Mouse (Mus musculus): ENCODE data around the gene Itgad. TPM values are rescaled to one million over a fixed set of nuclear protein-coding genes. Genes with fewer than 3 reads are reported as not detected.

The Itgad gene
- polyA plus RNA-seq, 1 experiment from 2014 or later, result not detected

DNA sequence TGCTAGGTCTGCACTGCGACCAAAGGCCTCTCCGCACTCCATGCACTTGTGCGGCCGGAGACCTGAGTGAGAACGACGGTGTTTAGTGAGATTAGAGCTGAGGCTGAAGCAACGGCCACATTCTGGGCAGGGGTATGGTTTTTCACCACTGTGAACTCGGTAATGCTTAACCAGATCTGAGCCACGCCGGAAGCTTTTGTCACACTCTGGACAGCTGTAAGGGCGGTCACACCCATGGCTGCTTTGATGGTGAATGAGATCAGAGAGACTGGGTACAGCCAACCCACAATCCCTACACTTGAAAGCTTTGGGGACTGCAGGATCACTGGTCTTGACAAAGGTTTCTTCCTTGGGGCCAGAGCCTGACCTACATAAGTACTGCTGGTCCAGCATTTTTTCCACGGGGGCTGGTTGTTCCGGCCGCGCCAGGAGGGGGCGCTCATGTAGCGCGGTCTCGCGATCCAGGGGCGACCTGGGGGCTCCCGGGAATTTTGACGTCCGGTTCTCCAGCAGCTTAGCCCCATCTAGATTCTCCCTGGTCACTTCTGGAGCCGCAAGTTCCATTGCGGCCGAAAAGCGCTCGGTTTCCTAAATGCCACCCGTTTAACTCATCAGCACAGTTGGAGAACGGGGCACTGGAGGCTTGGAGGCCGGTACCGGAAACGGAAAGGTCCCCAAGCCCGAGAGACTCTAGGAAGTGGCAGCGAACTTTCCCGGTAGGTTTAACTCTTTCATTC, 82.8 kb downstream of the Itgad start, which contains the start of gene Armc5:
Armc5 (plus strand) TSS at position 487 of the 737 bp plus-strand sequence.
- Histone ChIP-seq H3K4me2 (replicated peaks) (peak within 1 kb of the TSS; percentile 73), H3K27ac (peak within 1 kb of the TSS; percentile 96), H3K4me3 (peak within 1 kb of the TSS; percentile 67), H3K36me3 (peaks cover 24% of the 10 kb centered on the region), H3K4me1 (peaks cover 16% of the 10 kb centered on the region), H3K27me3 (no peaks in the 10 kb centered on the region), H3K9me3 (no peaks in the 10 kb centered on the region), H3K9ac (peak within 1 kb of the TSS; percentile 67)
- ATAC-seq (ENCODE audit: insufficient number of reproducible peaks, insufficient read depth, low FRiP score, low TSS enrichment), result no peak
- 27% methylated on average over 37 of the region's 37 CpGs for WGBS

DNA sequence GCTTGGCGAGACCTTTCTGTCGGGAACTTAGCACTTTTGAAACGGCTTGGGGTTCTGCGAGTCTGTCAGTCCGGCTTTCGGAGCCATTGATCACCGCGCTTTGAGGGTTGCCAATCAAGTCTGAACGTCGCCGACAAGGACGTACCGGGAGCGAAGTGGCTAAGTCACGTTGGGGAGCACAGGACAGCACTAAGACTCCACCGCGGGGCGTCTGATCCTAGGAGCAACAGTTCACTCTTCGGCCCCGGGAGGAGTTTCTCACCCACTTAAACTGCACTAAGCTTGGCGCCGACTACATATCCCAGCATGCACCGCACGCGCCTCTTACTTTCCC, 83.4 kb downstream of the Itgad start:
- peak overlapping the region; percentile 96 for H3K27ac ChIP-seq
- H3K4me3 ChIP-seq, result peak overlapping the region; percentile 67
- peak overlapping the region; percentile 73 for H3K4me2 ChIP-seq (replicated peaks)
- no peaks in the 10 kb centered on the region for H3K9me3 ChIP-seq
- ATAC-seq (ENCODE audit: insufficient number of reproducible peaks, insufficient read depth, low FRiP score, low TSS enrichment), result no peak; the same call in 1 of the 2 replicates
- peaks cover 16% of the 10 kb centered on the region for H3K4me1 ChIP-seq
- peaks cover 29% of the 10 kb centered on the region for H3K36me3 ChIP-seq
- WGBS, result under 1% methylated on average over 25 of the region's 25 CpGs
- peak overlapping the region; percentile 67 for H3K9ac ChIP-seq
- no peaks in the 10 kb centered on the region for H3K27me3 ChIP-seq

DNA sequence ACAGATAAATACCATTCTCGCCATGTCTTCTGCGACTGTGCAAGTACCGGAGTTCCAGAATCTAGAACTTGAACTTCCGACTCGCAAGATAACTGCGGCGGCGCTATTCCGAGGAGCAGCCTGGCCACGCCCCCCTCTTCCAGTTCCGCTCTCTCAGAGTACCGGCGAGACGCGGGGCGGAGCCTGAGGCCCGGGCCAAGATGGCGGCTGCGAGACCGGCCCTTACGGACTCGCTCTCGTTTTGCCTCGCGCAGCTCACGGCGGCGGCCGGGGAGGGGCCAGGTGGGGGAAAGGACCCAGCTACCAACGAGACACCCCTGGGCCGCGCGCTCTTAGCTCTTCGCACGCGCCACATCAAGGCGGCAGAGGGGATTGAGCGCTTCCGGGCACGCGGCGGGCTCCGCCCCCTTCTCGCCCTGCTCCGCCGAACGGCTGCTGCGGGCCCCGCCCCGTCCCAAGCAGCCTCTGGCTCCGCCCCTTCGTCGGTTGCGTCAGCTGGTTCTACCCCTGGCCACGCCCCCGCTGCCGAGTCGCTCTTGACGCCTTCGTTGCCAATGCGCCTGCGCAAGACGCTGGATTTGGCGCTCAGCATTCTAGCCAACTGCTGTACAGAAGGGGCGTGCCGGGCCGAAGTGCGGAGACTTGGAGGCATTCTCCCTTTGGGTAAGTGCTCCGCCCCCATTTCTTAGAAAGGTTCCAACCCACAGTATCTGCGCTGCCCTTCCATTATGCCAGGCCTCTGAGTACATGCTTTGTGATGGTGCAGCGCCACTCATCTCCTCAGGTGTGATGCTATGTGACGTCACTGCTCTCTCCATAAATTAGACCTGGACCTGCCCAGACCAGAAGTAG, 84.0 kb downstream of the Itgad start, which contains the start of gene 9130023H24Rik:
9130023H24Rik (minus strand) TSS at position 105 of the 852 bp plus-strand sequence.
- peak within 1 kb of the TSS; percentile 67 for H3K4me3 ChIP-seq
- H3K4me2 ChIP-seq (replicated peaks), result peak within 1 kb of the TSS; percentile 73
- ATAC-seq (ENCODE audit: insufficient number of reproducible peaks, insufficient read depth, low FRiP score, low TSS enrichment), result peak; percentile 84
- H3K27me3 ChIP-seq, result no peaks in the 10 kb centered on the region
- no peaks in the 10 kb centered on the region for H3K9me3 ChIP-seq
- H3K36me3 ChIP-seq, result peaks cover 33% of the 10 kb centered on the region
- peak within 1 kb of the TSS; percentile 96 for H3K27ac ChIP-seq
- H3K9ac ChIP-seq, result peak within 1 kb of the TSS; percentile 67
- under 1% methylated on average over 72 of the region's 72 CpGs for WGBS
- peaks cover 16% of the 10 kb centered on the region for H3K4me1 ChIP-seq

DNA sequence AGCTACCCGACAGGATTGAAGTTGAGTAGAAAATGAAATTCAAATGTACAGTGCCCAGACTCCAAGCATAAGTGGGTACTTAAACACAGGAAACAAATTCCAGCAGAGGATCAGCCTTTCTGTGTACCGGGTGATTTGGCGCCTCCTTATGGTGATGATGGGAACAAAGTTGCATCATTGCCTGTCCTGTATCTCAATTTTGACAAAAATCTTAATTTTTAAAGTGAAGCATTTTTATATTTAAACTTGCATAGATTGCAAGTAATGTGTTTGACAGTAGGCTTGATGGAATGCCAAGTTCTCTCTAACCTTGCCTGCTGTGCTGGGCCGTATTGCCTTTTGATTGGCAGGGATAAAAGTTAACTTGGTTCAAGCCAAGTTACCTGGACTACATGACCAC, 84.8 kb downstream of the Itgad start:
- peak overlapping the region; percentile 67 for H3K4me3 ChIP-seq
- no peak for ATAC-seq (ENCODE audit: insufficient number of reproducible peaks, insufficient read depth, low FRiP score, low TSS enrichment)
- WGBS, result 25% methylated on average over 4 of the region's 4 CpGs
- peak overlapping the region; percentile 96 for H3K27ac ChIP-seq
- H3K9me3 ChIP-seq, result no peaks in the 10 kb centered on the region
- H3K4me1 ChIP-seq, result peaks cover 18% of the 10 kb centered on the region
- peak overlapping the region; percentile 34 for H3K9ac ChIP-seq
- H3K27me3 ChIP-seq, result no peaks in the 10 kb centered on the region
- peak overlapping the region; percentile 59 for H3K4me2 ChIP-seq (replicated peaks)
- peaks cover 34% of the 10 kb centered on the region for H3K36me3 ChIP-seq

DNA sequence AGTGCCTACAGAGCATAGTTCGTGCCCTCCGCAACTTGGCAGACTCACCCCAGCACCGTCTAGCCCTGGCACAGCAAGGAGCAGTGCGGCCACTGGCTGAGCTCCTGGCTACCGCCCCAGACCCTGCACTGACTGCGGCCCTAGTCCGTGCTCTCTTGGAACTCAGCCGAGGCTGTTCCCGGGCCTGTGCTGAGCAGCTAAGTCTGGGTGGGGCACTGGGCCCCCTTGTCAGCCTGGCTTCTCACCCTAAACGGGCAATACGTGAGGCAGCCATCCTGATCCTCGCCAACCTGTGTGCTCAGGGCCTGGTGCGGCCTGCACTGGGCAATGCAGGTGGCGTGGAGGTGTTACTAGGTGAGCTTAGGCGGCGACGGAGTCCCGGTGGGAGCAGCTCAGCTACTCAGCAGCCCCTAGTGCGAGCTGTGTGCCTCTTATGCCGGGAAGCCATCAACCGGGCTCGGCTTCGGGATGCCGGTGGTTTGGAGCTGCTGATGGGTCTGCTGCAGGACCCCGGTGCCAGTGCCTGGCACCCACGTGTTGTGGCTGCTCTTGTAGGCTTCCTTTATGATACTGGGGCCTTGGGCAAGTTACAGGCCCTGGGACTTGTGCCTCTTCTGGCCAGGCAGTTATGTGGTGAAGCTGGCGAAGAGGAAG, 86.1 kb downstream of the Itgad start:
- ATAC-seq (ENCODE audit: insufficient number of reproducible peaks, insufficient read depth, low FRiP score, low TSS enrichment), result no peak
- Histone ChIP-seq H3K9ac (no peak overlapping the region), H3K27ac (no peak overlapping the region), H3K4me3 (no peak overlapping the region), H3K36me3 (peaks cover 45% of the 10 kb centered on the region), H3K4me2 (replicated peaks) (no peak overlapping the region), H3K4me1 (peaks cover 21% of the 10 kb centered on the region), H3K9me3 (no peaks in the 10 kb centered on the region), H3K27me3 (no peaks in the 10 kb centered on the region)
- WGBS, result 94% methylated on average over 27 of the region's 27 CpGs

DNA sequence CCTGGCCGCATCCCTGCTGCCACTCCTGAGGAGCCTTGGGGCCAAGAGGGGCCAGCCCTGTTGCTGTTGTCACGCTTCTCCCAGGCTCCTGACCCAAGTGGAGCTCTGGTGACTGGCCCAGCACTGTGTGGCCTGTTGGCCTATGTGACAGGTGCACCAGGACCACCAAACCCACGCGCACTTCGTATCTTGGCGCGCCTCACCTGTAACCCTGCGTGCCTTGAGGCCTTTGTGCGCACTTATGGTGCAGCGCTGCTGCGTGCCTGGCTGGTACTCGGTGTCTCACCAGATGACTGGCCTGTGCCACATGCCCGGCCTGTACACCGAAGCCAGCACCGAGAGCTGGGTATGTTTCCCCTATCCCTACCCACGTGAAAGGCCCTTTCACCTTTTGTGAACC, 88.2 kb downstream of the Itgad start:
- Histone ChIP-seq H3K4me3 (no peak overlapping the region), H3K27ac (no peak overlapping the region), H3K4me1 (peaks cover 23% of the 10 kb centered on the region), H3K9me3 (no peaks in the 10 kb centered on the region), H3K9ac (no peak overlapping the region), H3K36me3 (peaks cover 48% of the 10 kb centered on the region), H3K4me2 (replicated peaks) (no peak overlapping the region), H3K27me3 (no peaks in the 10 kb centered on the region)
- no peak for ATAC-seq (ENCODE audit: insufficient number of reproducible peaks, insufficient read depth, low FRiP score, low TSS enrichment)
- 92% methylated on average over 16 of the region's 16 CpGs for WGBS

DNA sequence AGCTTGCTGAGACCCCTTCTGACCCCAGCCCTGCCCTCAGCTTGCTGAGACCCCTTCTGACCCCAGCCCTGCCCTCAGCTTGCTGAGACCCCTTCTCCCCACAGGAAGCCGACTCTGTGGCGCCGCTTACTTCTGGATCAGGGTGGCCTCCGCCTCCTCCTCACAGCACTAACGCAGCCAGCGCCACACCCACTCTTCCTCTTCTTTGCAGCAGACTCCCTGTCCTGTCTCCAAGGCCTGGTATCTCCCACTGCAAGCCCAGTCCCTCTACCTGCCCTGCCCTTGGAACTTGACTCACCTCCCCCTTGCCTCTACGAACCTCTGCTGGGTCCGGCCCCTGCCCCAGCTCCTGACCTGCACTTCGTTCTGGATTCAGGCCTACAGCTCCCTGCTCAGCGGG, 89.7 kb downstream of the Itgad start:
- H3K9ac ChIP-seq, result no peak overlapping the region
- H3K4me3 ChIP-seq, result no peak overlapping the region
- ATAC-seq (ENCODE audit: insufficient number of reproducible peaks, insufficient read depth, low FRiP score, low TSS enrichment), result no peak
- H3K27me3 ChIP-seq, result no peaks in the 10 kb centered on the region
- WGBS, result 43% methylated on average over 10 of the region's 10 CpGs
- H3K4me1 ChIP-seq, result peaks cover 31% of the 10 kb centered on the region
- peaks cover 49% of the 10 kb centered on the region for H3K36me3 ChIP-seq
- H3K27ac ChIP-seq, result 0 out of 2 replicates have a peak overlapping the region, but pooled peaks have one; percentile 23
- H3K4me2 ChIP-seq (replicated peaks), result no peak overlapping the region
- no peaks in the 10 kb centered on the region for H3K9me3 ChIP-seq

DNA sequence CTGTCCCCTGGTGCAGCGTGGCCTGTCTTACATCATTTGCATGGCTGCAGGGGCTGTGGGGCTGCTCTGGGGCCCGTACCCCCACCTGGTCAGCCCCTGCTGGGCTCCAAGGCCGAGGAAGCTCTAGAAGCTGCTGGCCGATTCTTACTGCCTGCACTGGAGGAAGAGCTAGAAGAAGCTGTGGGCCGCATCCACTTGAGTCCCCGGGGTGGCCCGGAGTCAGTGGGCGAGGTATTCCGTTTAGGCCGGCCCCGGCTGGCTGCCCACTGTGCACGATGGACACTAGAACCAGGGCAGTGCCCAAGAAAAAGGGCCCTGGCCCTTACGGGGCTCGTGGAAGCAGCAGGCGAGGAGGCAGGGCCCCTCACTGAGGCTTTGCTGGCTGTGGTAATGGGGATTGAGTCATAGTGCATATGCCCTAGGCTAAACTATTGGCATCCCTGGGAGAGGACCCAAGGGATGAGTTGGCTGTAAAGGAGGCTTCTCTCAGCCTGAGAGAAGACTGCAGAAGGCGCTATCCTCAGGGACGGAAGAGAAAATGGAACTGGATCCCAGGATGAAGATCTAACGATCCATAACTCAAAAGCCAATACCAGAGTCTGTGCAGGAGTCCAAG, 90.3 kb downstream of the Itgad start:
- H3K27me3 ChIP-seq, result no peaks in the 10 kb centered on the region
- H3K4me1 ChIP-seq, result peaks cover 26% of the 10 kb centered on the region
- 86% methylated on average over 18 of the region's 18 CpGs for WGBS
- peaks cover 54% of the 10 kb centered on the region for H3K36me3 ChIP-seq
- H3K27ac ChIP-seq, result 0 out of 2 replicates have a peak overlapping the region, but pooled peaks have one; percentile 23
- no peak overlapping the region for H3K4me3 ChIP-seq
- no peak overlapping the region for H3K9ac ChIP-seq
- no peak for ATAC-seq (ENCODE audit: insufficient number of reproducible peaks, insufficient read depth, low FRiP score, low TSS enrichment)
- H3K4me2 ChIP-seq (replicated peaks), result no peak overlapping the region
- H3K9me3 ChIP-seq, result no peaks in the 10 kb centered on the region

DNA sequence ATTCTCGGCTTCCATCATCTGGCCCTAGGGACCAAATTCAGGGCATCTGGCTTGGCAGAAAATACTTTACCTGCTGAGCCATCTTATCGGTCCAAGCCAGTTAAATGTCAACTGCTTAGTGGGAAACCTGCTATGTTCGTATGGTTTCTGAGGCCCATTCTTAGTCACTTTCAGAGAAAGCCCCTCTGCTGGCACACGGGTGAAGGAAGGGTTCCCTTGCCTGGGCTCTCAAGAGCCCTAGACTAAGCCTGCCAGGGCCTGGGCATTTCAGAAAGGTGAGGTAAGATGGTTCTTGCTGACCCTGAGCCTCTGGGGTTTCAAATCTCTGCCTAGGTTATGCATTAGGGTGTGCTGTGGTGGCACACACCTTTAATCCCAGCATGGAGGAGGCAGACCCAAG, 91.4 kb downstream of the Itgad start:
- no peak for ATAC-seq (ENCODE audit: insufficient number of reproducible peaks, insufficient read depth, low FRiP score, low TSS enrichment)
- H3K4me3 ChIP-seq, result no peak overlapping the region
- no peaks in the 10 kb centered on the region for H3K27me3 ChIP-seq
- WGBS, result 86% methylated on average over 4 of the region's 4 CpGs
- no peak overlapping the region for H3K4me2 ChIP-seq (replicated peaks)
- H3K4me1 ChIP-seq, result peaks cover 24% of the 10 kb centered on the region
- H3K36me3 ChIP-seq, result peaks cover 53% of the 10 kb centered on the region
- H3K9me3 ChIP-seq, result no peaks in the 10 kb centered on the region
- no peak overlapping the region for H3K9ac ChIP-seq
- H3K27ac ChIP-seq, result no peak overlapping the region

DNA sequence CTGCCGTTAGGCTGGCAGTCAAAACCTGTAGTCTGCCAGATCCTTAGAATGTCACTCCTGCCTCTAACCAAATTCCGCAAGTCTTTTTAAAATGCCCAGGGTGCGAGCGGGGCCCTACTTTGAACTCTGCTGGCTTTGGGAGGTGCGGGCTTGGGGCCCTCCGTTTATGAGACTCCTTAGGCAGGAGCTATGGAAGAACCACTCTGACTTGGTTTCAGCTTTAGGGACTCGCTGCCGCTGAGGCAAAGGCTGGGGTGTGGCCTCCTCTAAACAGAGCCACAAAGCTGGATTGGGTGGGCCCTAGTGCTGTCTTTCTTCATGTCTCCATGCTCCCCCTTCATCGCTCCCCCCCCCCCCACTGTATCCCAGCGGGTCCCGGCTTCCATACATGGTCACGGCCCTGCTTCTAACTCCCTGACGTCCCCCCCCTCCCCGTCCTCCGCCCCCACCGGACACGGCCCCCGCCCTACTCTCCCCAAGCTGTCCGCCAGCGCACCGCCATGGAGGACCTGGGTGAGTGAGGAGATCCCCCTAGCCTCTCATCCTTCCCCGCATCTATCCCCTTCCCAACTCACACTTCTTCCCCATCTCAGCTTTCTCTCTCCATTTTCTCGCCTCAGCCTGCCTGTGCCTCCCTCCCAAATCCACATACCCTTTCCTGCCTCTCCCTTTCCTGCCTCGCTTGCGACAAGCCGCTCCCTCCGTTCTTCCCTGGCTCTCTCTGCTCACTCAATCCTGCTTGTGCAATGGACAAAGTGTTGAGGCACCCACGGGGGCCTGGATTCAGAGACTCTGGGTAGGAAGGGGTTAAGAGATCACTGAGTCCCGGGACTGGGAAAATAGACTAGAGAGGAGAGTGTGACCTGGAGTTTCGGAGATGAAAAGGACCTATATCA, 92.6 kb downstream of the Itgad start, which contains the start of gene Tgfb1i1:
Tgfb1i1 (plus strand) TSS at position 317 of the 896 bp plus-strand sequence.
- peak; percentile 59; the same call in 1 of the 2 replicates for ATAC-seq (ENCODE audit: insufficient number of reproducible peaks, insufficient read depth, low FRiP score, low TSS enrichment)
- H3K4me1 ChIP-seq, result peaks cover 24% of the 10 kb centered on the region
- WGBS, result 2% methylated on average over 23 of the region's 30 CpGs
- peaks cover 41% of the 10 kb centered on the region for H3K36me3 ChIP-seq
- H3K4me3 ChIP-seq, result peak within 1 kb of the TSS; percentile 53
- peak within 1 kb of the TSS; percentile 63 for H3K4me2 ChIP-seq (replicated peaks)
- peaks cover 6% of the 10 kb centered on the region; the same call in 1 of the 2 replicates for H3K27me3 ChIP-seq
- peak within 1 kb of the TSS; percentile 85 for H3K27ac ChIP-seq
- no peaks in the 10 kb centered on the region for H3K9me3 ChIP-seq
- H3K9ac ChIP-seq, result peak within 1 kb of the TSS; percentile 64
